Mouse (Mus musculus) erythroblast, embryonic 14.5 days (primary cell): ENCODE data around the gene Gale.

ENCODE experiments used
- GATA1 ChIP-seq: IDR thresholded peaks from 2 replicates; pipeline ENCODE4 v1.6.1; 2012; ENCODE audit warnings: low read length, inconsistent platforms, mixed read lengths
- TAL1 ChIP-seq: IDR thresholded peaks from 3 replicates; pipeline ENCODE4 v1.6.1; 2012; ENCODE audit warnings: low read length, inconsistent platforms, mixed read lengths

- TF ChIP-seq GATA1 (no peak), TAL1 (no peak)
These were observed 38.2 kb upstream of the Gale start for GRCm38 (mm10) chr4:135925341-135925740.
